Mouse (Mus musculus): ENCODE data around the gene Kctd7.

GRCm38 (mm10) chr5:130120070-130120736 lies 24.5 kb upstream of the Kctd7 start:
- TF ChIP-seq CTCF (IDR thresholded peaks at IDR 0.05; ENCODE audit: low read depth, low read length) = no peak
- TF ChIP-seq POLR2A (IDR thresholded peaks at IDR 0.05; ENCODE audit: borderline replicate concordance, low read depth, low read length) = no peak

All from bone marrow macrophage, adult 2 months (primary cell).